ENCODE assay signal across 16 mouse cellular contexts in the genomic region with DNA sequence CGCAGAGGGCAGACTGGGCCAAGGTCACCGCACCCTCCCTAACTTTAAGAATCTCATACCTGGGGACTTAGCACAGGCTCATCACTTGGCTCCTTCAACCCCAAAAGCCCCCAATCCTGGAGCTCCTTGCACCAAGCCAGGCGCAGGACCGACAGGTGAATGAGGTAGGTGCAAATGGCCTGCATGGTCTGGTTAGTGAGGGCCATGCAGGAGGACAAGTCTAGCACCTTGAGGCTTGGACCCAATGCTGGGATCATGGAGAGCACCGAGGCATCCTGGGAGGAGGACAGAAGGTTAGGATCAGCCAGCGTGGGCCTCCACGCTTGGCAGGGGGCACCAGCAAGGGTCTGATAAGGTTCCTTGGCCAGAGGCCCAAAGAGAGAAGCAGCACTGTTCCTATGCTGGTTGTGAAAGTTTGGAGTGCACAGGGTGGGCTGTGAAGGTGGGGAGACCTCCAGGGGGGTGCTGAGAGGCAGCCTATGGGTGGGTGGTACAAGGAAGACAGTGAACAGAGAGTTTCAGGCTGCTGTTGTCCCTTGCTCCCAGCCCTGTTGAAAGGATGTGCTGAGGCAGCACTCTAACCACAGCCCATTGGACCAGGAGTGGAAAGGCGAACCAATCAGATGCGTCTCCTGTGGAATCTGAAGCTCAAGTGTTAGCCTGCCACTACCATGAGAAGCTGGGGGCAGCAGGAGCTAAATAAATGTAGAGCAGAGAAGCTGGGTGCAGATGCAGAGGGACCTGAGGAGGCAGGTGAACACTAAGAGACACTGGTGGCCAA. TPM values are rescaled to one million over a fixed set of nuclear protein-coding genes. Genes with fewer than 3 reads are reported as not detected.
A peak's percentile ranks its signal among the peaks of the same experiment; 100 is the strongest.
DNase-seq lines count a peak whose midpoint lies in the region; ATAC-seq and TF ChIP-seq lines count a peak whose summit lies in the region.
"Had no signal": no experiment of that assay in that cellular context is flagged by ENCODE, and none has a peak within 500 bp of the region (broad histone marks: within the 10 kb centered on the region; RNA-seq: fewer than 3 reads in every experiment).

No protein-coding gene starts in this region.

- H3K27me3 ChIP-seq in heart, embryonic 13.5 days (replicated peaks): no peaks in the 10 kb centered on the region
- H3K27me3 ChIP-seq in neural tube, embryonic 13.5 days: no peaks in the 10 kb centered on the region
- H3K27me3 ChIP-seq in myocyte (ENCODE audit: control insufficient read depth, insufficient read depth, insufficient read length): no peaks in the 10 kb centered on the region
- H3K27me3 ChIP-seq: neural tube, embryonic 12.5 days; stomach, embryonic 15.5 days had no signal

- DNase-seq in embryo, embryonic 10 days (ENCODE audit: low spot score): peak; percentile 46
- DNase-seq in embryo, embryonic 10.5 days (ENCODE audit: low spot score): no peak
- DNase-seq in heart, postnatal 14 days: no peak
- DNase-seq in neural tube, embryonic 10.5 days (ENCODE audit: extremely low spot score, low spot score): no peak
- DNase-seq: kidney, adult 9 months; kidney, postnatal 4 days; lung, adult 18-20 months; lung, postnatal 4 days; midbrain, embryonic 14.5 days had no signal

- peaks cover 95% of the 10 kb centered on the region for H3K36me3 ChIP-seq in heart, embryonic 13.5 days
- peaks cover 93% of the 10 kb centered on the region for H3K36me3 ChIP-seq in neural tube, embryonic 13.5 days
- peaks cover 52% of the 10 kb centered on the region for H3K36me3 ChIP-seq in myocyte (ENCODE audit: control insufficient read depth, insufficient read depth)

- H3K4me1 ChIP-seq in heart, embryonic 13.5 days: peaks cover 45% of the 10 kb centered on the region
- no peaks in the 10 kb centered on the region for H3K4me1 ChIP-seq in neural tube, embryonic 13.5 days (replicated peaks)
- H3K4me1 ChIP-seq: neural tube, embryonic 12.5 days; stomach, embryonic 15.5 days had no signal

- H3K9me3 ChIP-seq in heart, embryonic 13.5 days: no peaks in the 10 kb centered on the region
- no peaks in the 10 kb centered on the region for H3K9me3 ChIP-seq in neural tube, embryonic 13.5 days
- H3K9me3 ChIP-seq: neural tube, embryonic 12.5 days; stomach, embryonic 15.5 days had no signal

- no peak overlapping the region for H3K4me3 ChIP-seq in heart, embryonic 13.5 days
- H3K4me3 ChIP-seq in neural tube, embryonic 13.5 days: no peak overlapping the region
- H3K4me3 ChIP-seq in myocyte: no peak overlapping the region
- H3K4me3 ChIP-seq: heart, adult 2 months; neural tube, embryonic 12.5 days; stomach, embryonic 15.5 days had no signal

- no peak overlapping the region for H3K9ac ChIP-seq in heart, embryonic 13.5 days
- H3K9ac ChIP-seq in neural tube, embryonic 13.5 days: no peak overlapping the region
- H3K9ac ChIP-seq: neural tube, embryonic 12.5 days; stomach, embryonic 15.5 days had no signal

- intact Hi-C loops in heart, postnatal 14 days (cut with DNase I): no loop called here

- no peak for ATAC-seq in heart, embryonic 13.5 days (ENCODE audit: extremely low read depth, insufficient number of reproducible peaks, low FRiP score, low TSS enrichment)
- ATAC-seq in neural tube, embryonic 13.5 days (ENCODE audit: low read depth): 0 out of 2 replicates have a peak, but pooled peaks have one; percentile 34
- ATAC-seq in granulocyte monocyte progenitor cell, adult 5-6 weeks (replicated peaks; ENCODE audit: poor library complexity, severe bottlenecking): no peak

- H3ac ChIP-seq in myocyte (ENCODE audit: control insufficient read depth, insufficient read length): no peak overlapping the region

- WGBS in heart, embryonic 13.5 days: 61% methylated on average over 9 of the region's 9 CpGs
- WGBS in neural tube, embryonic 13.5 days: 81% methylated on average over 9 of the region's 9 CpGs

- H3K4me2 ChIP-seq in heart, embryonic 13.5 days: no peak overlapping the region
- H3K4me2 ChIP-seq in neural tube, embryonic 13.5 days: no peak overlapping the region
- H3K4me2 ChIP-seq in myocyte (ENCODE audit: low read depth): no peak overlapping the region
- H3K4me2 ChIP-seq: neural tube, embryonic 12.5 days; stomach, embryonic 15.5 days had no signal

- H3K27ac ChIP-seq in heart, embryonic 13.5 days (replicated peaks): 0 out of 2 replicates have a peak overlapping the region, but pooled peaks have one; percentile 24
- H3K27ac ChIP-seq in neural tube, embryonic 13.5 days (replicated peaks): no peak overlapping the region
- H3K27ac ChIP-seq: heart, adult 2 months; neural tube, embryonic 12.5 days; stomach, embryonic 15.5 days had no signal

- no peaks in the 10 kb centered on the region for H3K79me2 ChIP-seq in myocyte (ENCODE audit: control insufficient read depth, insufficient read depth)

- no peak for TF ChIP-seq POLR2A in myocyte (IDR thresholded peaks at IDR 0.05; ENCODE audit: insufficient read length, low read depth)

TF ChIP-seq in myocyte, 11 proteins besides CTCF, POLR2A, EP300 and RAD21:
- TF ChIP-seq POLR2AphosphoS2 (IDR thresholded peaks at IDR 0.05; ENCODE audit: insufficient read length, low read depth) (peak; percentile 26), REST (IDR thresholded peaks at IDR 0.05; ENCODE audit: insufficient read depth, insufficient read length) (no peak)

RNA-seq across cellular contexts. Expression of gene Elmo3, which starts 8.4 kb away (rescaled TPM):
- polyA plus RNA-seq in heart, embryonic 13.5 days (2015; fragmentation: Nextera tagmentation; extraction: Ambion mirVana): 2.3 and 2.6 TPM in 2 replicates
- total RNA-seq in heart, postnatal 14 days (2021): 1 to 10 TPM in 1 of 2 experiments, under 1 TPM in 1; 0.86 to 1.2 TPM
- polyA plus RNA-seq in neural tube, embryonic 13.5 days (2015; fragmentation: Nextera tagmentation; extraction: Ambion mirVana): 0.92 and 1.4 TPM in 2 replicates
- 0.92 TPM for polyA plus RNA-seq in myocyte (2012; fragmentation: generic; extraction: Trizol)
- total RNA-seq in granulocyte monocyte progenitor cell, adult 5-6 weeks (2014; fragmentation: Nextera tagmentation): 2.6 and 5.6 TPM in 2 replicates
- total RNA-seq in granulocyte monocyte progenitor cell, adult 5-6 weeks (2017): 0.05 and 3.2 TPM in 2 replicates

RNA-seq across cellular contexts. Expression of gene Lrrc29, which starts 12.3 kb away (rescaled TPM):
- polyA plus RNA-seq in heart, embryonic 13.5 days (2015; fragmentation: Nextera tagmentation; extraction: Ambion mirVana): 0.96 and 1.2 TPM in 2 replicates
- 1 to 10 TPM; 1.7 to 1.9 TPM for total RNA-seq in heart, postnatal 14 days (2021)
- 1.2 and 1.3 TPM in 2 replicates for polyA plus RNA-seq in neural tube, embryonic 13.5 days (2015; fragmentation: Nextera tagmentation; extraction: Ambion mirVana)
- polyA plus RNA-seq in myocyte (2012; fragmentation: generic; extraction: Trizol): 1.8 TPM
- total RNA-seq in granulocyte monocyte progenitor cell, adult 5-6 weeks (2014; fragmentation: Nextera tagmentation): 5.2 and 5.3 TPM in 2 replicates
- 2.0 and 2.3 TPM in 2 replicates for total RNA-seq in granulocyte monocyte progenitor cell, adult 5-6 weeks (2017)

RNA-seq across cellular contexts. Expression of gene Tmem208, which starts 12.3 kb away (rescaled TPM):
- 75.9 and 92.9 TPM in 2 replicates for polyA plus RNA-seq in heart, embryonic 13.5 days (2015; fragmentation: Nextera tagmentation; extraction: Ambion mirVana)
- total RNA-seq in heart, postnatal 14 days (2021): 10 to 100 TPM; 23.3 to 29.6 TPM
- polyA plus RNA-seq in neural tube, embryonic 13.5 days (2015; fragmentation: Nextera tagmentation; extraction: Ambion mirVana): 148 and 151 TPM in 2 replicates
- polyA plus RNA-seq in myocyte (2012; fragmentation: generic; extraction: Trizol): 109 TPM
- total RNA-seq in granulocyte monocyte progenitor cell, adult 5-6 weeks (2014; fragmentation: Nextera tagmentation): 82.8 and 106 TPM in 2 replicates
- 37.1 and 64.8 TPM in 2 replicates for total RNA-seq in granulocyte monocyte progenitor cell, adult 5-6 weeks (2017)

RNA-seq across cellular contexts. Expression of gene E2f4, which starts 16.3 kb away (rescaled TPM):
- 58.7 and 59.3 TPM in 2 replicates for polyA plus RNA-seq in heart, embryonic 13.5 days (2015; fragmentation: Nextera tagmentation; extraction: Ambion mirVana)
- total RNA-seq in heart, postnatal 14 days (2021): 10 to 100 TPM; 21.9 to 24.8 TPM
- 49.3 and 51.8 TPM in 2 replicates for polyA plus RNA-seq in neural tube, embryonic 13.5 days (2015; fragmentation: Nextera tagmentation; extraction: Ambion mirVana)
- 59.7 TPM for polyA plus RNA-seq in myocyte (2012; fragmentation: generic; extraction: Trizol)
- total RNA-seq in granulocyte monocyte progenitor cell, adult 5-6 weeks (2014; fragmentation: Nextera tagmentation): 139 and 170 TPM in 2 replicates
- total RNA-seq in granulocyte monocyte progenitor cell, adult 5-6 weeks (2017): 44.3 and 50.9 TPM in 2 replicates

RNA-seq across cellular contexts. Expression of gene Exoc3l, which starts 17.9 kb away (rescaled TPM):
- polyA plus RNA-seq in heart, embryonic 13.5 days (2015; fragmentation: Nextera tagmentation; extraction: Ambion mirVana): 15.5 and 15.9 TPM in 2 replicates
- total RNA-seq in heart, postnatal 14 days (2021): 1 to 10 TPM; 8.5 to 8.6 TPM
- 12.8 and 14.3 TPM in 2 replicates for polyA plus RNA-seq in neural tube, embryonic 13.5 days (2015; fragmentation: Nextera tagmentation; extraction: Ambion mirVana)
- polyA plus RNA-seq in myocyte (2012; fragmentation: generic; extraction: Trizol): 23.4 TPM
- not detected in 2 replicates for total RNA-seq in granulocyte monocyte progenitor cell, adult 5-6 weeks (2014; fragmentation: Nextera tagmentation)
- total RNA-seq in granulocyte monocyte progenitor cell, adult 5-6 weeks (2017): 0.60 and 2.5 TPM in 2 replicates
